Mouse (Mus musculus) adrenal gland, adult (tissue): ENCODE data around the gene Tcte1.

Experiments
- DNase-seq, 2 experiments: peaks; one replicate each; pipeline ENCODE4 v3.0.0; 2022 to 2023; ENCODE audit warnings: low spot score in 1 of 2; ENCODE audit not compliant: inconsistent age in 2 of 2

Tcte1 gene

DNA sequence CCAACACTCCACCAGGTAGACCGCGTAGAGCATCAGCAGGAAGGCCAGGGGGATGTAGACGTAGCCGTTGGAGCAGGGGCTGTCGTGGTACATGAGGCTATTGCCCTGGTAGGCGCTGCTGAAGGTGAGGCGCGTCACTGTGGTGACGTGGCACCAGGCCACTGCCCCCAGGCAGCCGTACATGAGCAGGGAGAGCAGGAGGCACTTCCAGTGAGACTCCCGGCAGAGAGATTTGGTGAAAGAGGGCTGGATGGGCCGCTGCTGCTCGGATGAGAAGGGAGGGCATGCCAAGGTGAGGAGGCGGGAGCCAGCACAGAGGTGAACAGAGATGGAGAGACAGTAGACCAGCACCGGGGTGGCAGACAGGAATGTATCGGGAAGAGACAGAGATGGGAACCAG is 23.7 kb downstream of the Tcte1 start:
- DNase-seq, result no peak

DNA sequence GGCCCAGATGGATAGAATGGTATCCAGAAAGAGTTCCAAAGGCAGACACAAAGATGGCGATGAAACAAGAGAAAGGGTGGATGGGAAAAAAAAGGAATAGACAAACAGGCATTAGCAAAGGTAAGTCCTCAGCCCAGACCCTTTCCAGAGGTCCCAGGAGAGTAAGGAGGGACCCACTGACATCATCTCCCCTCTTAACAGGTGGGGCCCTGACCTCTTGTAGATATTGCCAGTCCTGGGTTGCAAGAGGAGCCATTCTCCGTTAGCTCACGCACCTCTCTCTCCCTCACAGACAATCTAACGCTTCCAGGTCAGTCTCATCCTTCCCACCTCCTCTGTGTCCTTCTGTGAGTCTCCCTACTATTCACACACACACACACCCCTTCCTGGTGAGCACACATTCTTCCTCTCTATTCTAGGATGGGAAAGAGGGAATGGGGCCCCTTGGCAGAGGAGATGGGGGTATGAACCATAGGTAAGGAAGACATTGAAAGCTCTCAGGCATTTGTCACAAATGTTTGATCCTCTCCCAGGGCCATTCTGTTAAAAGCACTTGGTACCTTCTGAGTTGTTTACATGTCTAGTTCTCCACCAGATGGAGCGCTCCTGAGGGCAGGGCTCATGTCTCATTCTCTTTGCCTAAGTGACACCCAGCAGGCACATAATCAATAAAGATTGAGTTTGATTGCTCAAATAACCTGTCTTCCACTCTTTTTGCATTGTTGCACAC is 24.4 kb downstream of the Tcte1 start:
- no peak for DNase-seq

DNA sequence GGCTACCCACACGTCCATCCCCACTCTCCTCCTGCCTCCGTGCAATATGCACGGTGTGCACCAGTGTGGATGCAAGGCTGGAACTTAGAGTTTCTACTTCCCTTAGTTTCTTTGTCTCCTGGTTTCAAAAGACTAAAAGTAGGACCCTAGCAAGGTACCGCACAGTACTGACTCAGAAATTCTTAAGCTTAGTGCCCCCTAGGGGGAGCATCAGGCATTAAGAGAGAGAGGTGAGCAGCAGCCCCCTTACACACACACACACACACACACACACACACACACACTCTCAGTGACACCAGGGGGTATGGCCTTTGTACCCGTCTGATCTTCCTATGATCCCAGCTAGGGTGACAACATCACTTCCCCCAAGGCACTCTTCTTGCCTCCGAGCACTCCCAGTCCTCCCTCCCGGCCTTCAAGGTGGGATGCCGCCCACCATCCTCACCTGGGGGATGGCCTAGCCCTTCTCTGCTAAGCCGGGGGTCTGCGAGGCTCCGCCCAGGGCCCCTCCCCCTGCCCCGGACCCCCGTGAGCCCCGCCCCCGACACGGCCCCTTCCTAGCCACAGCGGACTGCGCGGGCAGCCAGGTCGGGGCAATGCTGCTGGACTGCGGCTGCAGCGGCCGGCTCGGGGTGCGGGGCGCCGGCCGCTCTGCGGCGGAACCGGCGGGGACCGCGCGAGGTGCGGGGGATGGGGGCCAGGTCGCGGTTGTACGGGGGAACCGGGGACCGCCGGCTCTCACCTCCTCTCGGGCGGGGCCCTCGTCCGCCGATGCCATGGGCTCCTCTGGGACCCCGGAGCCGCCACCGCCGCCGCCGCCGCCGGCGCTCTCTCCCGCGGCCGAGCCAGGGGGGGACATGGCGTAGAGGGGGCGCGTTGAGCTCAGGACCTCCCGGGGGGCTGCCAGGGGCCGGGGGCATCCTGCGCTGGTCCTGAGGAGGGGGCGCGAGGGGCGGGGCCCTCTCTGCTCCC is 25.6 kb downstream of the Tcte1 start:
- peak; percentile 17 to 23 for DNase-seq

GRCm38 (mm10) chr17:45549617-45550181 is 26.5 kb downstream of the Tcte1 start, which contains the start of gene Tmem151b:
Gene Tmem151b, minus strand, starts transcription at chr17:45549677.
- DNase-seq, result peak in 1 of 2 experiments; percentile 44

GRCm38 (mm10) chr17:45550253-45550652 is 27.0 kb downstream of the Tcte1 start:
- DNase-seq, result no peak

- no peak for DNase-seq
Observed at GRCm38 (mm10) chr17:45551249-45551796, 28.1 kb downstream of the Tcte1 start.

GRCm38 (mm10) chr17:45551816-45552451 is 28.7 kb downstream of the Tcte1 start:
- peak; percentile 79 to 92 for DNase-seq

GRCm38 (mm10) chr17:45553065-45553464 is 29.8 kb downstream of the Tcte1 start:
- DNase-seq, result peak in 1 of 2 experiments; percentile 27

DNA sequence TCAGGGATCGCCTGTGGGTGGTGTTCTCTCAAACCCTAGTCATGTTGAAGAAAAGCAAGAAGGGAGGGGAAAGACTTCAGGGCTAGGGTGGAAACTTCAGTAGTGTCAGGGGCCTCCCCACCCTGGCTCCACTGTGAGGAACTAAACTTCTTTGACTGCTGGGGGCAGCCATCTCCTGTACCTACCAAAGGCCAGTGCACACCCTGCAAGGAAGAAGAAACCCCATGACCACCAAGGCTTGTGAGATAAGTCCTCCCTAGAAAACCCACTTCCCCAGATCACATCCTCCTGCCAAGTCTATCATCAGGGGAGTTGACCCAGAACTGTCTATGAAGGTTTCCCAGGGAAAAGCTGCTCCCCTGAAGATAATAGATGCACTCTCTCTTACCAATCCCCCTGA is 31.2 kb downstream of the Tcte1 start:
- DNase-seq, result peak in 1 of 2 experiments; percentile 27

- peak; percentile 97 to 99 for DNase-seq
Observed at GRCm38 (mm10) chr17:45555452-45556106, 32.3 kb downstream of the Tcte1 start, which contains the start of gene Nfkbie. Gene Nfkbie, plus strand, starts transcription at chr17:45555703.

DNA sequence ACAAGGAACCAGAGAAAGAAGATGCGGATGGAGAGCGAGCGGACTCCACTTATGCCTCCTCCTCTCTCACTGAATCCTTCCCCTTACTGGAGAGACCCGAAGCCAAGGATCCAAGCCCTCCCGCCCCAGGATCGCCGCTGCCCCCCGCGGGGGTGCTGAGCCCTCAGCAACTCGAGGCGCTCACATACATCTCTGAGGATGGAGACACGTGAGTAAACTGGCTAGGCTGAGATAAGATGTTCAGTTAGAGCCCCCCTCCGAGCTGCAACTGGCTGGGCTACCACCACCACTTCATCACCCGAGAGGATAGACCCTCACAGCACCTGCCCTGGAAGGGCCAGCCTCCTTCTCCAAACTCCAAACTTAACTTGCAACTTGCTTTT is 32.9 kb downstream of the Tcte1 start:
- no peak for DNase-seq

- DNase-seq, result peak in 1 of 2 experiments; percentile 44
Observed at GRCm38 (mm10) chr17:45556514-45557245, 33.4 kb downstream of the Tcte1 start.

DNA sequence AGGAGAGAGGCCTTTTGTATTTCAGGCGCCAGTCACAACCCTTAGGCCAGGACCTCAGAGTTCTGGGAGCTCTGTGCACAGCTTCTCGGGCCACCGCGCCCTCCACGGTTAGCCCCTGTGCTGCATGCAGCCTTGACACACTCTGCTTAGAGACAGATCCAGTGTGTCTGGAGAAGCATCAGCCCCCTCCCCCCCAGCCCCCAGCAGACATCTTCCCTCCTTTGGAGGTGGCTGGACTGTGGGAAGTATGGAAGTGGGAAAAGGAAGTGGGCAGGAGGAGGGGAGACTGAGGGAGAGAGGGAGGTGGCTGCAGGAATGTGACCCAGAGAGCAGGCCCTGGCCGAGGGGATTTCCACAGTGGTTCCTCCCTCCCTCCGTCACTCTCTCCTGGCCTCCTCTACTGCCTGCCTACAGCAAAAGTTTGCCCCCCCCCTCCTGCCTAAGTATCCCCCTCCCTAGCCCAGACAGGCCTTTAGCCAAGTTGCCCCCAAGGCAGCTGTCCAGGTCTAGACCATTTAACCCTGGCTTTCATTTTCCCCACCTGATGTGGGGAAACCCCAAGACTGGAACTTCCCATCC is 34.1 kb downstream of the Tcte1 start:
- peak in 1 of 2 experiments; percentile 15 for DNase-seq

DNA sequence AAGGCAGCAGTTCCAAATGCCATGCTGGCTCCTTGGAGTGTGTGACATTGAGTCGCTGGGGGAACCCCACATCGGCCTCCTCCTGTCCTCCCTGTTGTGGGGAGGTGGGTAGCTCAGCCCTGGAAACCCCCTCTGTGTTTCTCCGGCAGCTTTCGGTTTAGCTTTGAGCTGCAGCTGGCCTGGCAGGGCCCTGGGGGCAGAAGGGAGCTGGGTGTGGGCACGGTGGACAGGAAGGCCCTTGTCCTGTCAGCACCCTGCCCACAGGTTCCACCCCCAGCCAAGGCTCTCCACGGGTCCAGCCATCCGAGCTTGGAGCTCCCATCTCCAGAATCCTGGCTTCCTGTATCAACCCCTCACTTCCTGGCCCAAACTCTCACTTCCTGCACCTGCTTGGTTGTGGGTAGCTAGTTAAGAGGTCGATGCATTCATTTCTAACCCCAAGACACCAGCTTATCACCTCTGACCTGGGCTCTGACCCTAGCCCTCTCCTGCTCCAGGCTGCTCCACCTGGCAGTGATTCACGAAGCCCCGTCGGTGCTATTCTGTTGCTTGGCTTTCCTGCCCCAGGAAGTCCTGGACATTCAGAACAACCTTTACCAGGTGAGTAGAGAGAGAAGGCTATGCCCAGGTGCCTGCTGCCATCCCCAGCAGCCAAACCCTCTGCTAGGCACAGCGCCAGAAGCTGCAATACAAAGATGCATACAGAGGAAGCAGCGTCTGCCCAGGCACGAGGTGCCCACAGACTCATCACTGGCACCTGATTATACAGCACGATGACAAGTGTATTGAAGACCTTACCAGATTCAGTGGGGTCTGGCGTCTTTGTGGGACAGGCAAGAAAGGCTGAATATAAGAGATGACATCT is 35.0 kb downstream of the Tcte1 start:
- DNase-seq, result peak; percentile 29 to 43

- DNase-seq, result peak in 1 of 2 experiments; percentile 26
Observed at GRCm38 (mm10) chr17:45559732-45560525, 36.7 kb downstream of the Tcte1 start.

DNA sequence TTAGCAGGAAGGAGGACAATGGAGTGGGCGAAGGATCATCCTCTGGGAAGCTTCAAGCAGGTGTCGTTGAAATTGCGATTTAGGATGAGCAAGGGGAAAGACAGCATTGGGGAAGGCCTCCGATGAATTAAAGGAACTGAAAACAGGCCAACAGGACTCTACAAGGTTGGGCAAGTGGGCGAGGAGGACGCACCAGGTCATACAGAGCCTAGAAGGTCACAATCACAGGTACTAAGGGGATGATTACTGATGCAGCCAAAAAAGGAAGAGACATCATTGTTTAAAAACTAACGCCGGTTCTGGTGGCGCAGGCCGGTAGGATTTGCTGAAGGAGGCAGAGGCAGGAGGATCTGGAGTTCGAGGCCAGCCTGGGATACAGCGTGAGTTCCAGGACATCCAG is 40.0 kb downstream of the Tcte1 start:
- DNase-seq, result no peak
